Mouse (Mus musculus) MEL-GATA-1-ER (cell line): ENCODE data around the gene Soat2.
"Not testable (repeated sequence)": the region's sequence is repeated elsewhere in the genome, so short reads cannot be mapped to it uniquely, and the experiment has no call there.

Experiments used
- DNase-seq: peaks from one replicate; pipeline ENCODE4 v3.0.0-alpha.2; 2012; ENCODE audit warnings: low read depth; ENCODE audit errors: extremely low read depth

Gene Soat2

GRCm38 (mm10) chr15:102146089-102146488, 4.2 kb upstream of the Soat2 start:
- DNase-seq: no peak

- peak; percentile 76 for DNase-seq
Measured at GRCm38 (mm10) chr15:102146882-102147281, 3.4 kb upstream of the Soat2 start.

GRCm38 (mm10) chr15:102147674-102148402, 2.5 kb upstream of the Soat2 start:
- DNase-seq: no peak

- no peak for DNase-seq
Measured at GRCm38 (mm10) chr15:102149561-102149960, 765 bp upstream of the Soat2 start.

GRCm38 (mm10) chr15:102152646-102153045, 2.3 kb downstream of the Soat2 start:
- DNase-seq: no peak

- not testable (repeated sequence) for DNase-seq
Measured at GRCm38 (mm10) chr15:102155006-102155405, 4.7 kb downstream of the Soat2 start.

- DNase-seq: no peak
Measured at GRCm38 (mm10) chr15:102156836-102157235, 6.5 kb downstream of the Soat2 start.

- DNase-seq: no peak
Measured at GRCm38 (mm10) chr15:102160415-102161060, 10.2 kb downstream of the Soat2 start.

GRCm38 (mm10) chr15:102163900-102164693, 13.8 kb downstream of the Soat2 start:
- no peak for DNase-seq

GRCm38 (mm10) chr15:102165468-102166100, 15.3 kb downstream of the Soat2 start:
- no peak for DNase-seq

GRCm38 (mm10) chr15:102167620-102168021, 17.3 kb downstream of the Soat2 start:
- no peak for DNase-seq

- no peak for DNase-seq
Measured at GRCm38 (mm10) chr15:102169064-102169463, 18.7 kb downstream of the Soat2 start.

GRCm38 (mm10) chr15:102173581-102173980, 23.3 kb downstream of the Soat2 start:
- no peak for DNase-seq

- DNase-seq: no peak
Measured at GRCm38 (mm10) chr15:102175736-102176319, 25.5 kb downstream of the Soat2 start.

- peak; percentile 36 for DNase-seq
Measured at GRCm38 (mm10) chr15:102176571-102177316, 26.4 kb downstream of the Soat2 start.

- DNase-seq: no peak
Measured at GRCm38 (mm10) chr15:102177417-102177816, 27.1 kb downstream of the Soat2 start.

- DNase-seq: peak; percentile 47
Measured at GRCm38 (mm10) chr15:102178279-102178678, 28.0 kb downstream of the Soat2 start.

GRCm38 (mm10) chr15:102179106-102179505, 28.8 kb downstream of the Soat2 start:
- DNase-seq: no peak

- no peak for DNase-seq
Measured at GRCm38 (mm10) chr15:102179924-102180323, 29.6 kb downstream of the Soat2 start.

- DNase-seq: no peak
Measured at GRCm38 (mm10) chr15:102183076-102183475, 32.8 kb downstream of the Soat2 start.
